Mouse (Mus musculus) central nervous system, embryonic 11.5 days (tissue): ENCODE results near the gene Rgs12. TPM values are rescaled to one million over a fixed set of nuclear protein-coding genes. Genes with fewer than 3 reads are reported as not detected.

Source experiments
- polyA plus RNA-seq: library from polyadenylated mRNA; depleted of rRNA; stranded (reverse); fragments of >200 nt; gene quantifications from 2 replicates; pipeline ENCODE4 v1.2.3, GENCODE M21; 2012; rRNA removed

Rgs12 gene
- polyA plus RNA-seq: 57.1 and 58.9 TPM in 2 replicates

DNA sequence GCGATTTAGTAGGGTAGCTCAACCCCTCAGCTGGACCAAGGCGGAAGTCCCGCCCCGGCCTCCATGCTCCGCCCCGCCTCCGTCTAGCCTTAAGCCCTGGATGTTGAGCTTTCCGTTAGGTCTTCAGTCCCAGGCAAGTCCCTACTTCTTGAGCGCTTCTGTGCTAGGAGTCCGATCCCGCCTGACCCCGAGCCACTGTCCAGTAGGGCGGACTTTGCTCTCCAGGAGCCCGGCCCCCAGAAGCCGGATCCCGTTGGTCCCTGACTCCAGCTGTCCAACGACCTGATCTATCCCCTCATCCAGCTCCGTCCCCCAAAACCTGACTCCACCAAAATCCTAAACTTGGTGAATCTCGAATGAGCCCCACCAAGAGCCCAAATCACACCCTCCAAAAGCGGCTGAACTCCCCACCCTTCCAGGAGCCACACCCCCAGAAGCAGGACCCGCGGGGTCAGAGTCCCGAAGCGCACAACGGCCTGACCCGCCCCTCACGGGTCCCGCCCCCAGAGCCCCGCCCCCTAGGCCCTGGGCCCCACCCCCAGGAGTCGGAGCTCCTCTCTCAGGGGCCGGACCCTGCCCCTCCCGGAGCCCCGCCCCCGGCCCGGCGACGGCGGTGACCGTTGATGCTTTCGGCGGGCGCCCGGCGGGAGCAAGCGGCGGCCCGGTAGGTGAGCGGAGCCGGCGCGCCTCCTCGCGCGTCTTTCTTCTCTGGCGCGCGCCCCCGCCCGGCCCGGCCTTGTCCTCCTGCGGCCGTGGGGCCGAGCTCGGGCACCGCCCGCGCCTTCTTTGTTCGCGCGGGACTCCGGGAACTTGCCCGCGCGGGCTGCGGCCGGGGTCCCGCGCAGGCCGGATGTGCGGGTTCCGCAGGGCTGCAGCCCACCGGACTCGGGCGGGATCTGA lies at the start of gene Rgs12:
Gene Rgs12, plus strand, starts transcription at position 585 of the 900 bp plus-strand sequence.

DNA sequence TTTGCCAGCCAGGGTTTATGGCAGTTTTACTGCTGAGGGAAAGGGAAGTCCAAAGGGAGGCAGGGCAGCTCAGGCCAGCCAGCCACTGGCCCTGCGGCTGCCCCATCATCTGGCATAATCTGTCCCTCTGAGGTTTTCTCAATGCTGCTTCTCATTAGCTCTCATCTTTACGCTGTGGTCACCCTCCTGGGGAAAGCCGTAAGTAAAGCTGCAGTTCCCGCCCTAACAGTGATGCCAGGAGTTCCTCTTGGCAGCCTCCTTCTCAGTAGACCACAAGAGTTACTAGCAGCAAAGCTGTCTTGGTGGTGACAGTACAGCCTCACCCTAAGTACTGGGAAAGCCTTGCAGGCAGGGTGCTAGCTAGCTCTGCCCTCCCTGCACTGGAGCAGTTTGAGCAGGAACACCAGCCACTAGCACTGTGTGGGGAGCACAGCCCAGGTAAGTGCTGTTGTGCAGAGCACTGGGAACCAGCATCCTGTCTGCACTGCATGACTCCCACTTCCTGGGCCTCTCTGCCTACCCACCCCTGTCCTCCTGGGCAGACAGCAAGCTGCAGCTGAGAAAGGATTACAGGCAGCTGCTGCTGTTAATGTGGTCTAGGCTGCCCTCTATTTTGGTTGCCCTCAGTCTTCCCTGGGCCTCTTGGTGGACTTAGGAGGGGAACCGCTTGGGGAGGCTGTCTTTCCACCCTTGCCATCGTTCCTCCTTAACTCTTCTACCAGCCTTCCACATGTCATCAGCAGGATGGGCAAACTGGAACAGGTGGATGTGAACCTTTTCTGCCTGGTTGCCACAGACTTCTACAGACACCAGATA lies 41.1 kb upstream of the Rgs12 start, which contains the start of gene Msantd1:
Gene Msantd1, plus strand, starts transcription at position 103 of the 816 bp plus-strand sequence.

DNA sequence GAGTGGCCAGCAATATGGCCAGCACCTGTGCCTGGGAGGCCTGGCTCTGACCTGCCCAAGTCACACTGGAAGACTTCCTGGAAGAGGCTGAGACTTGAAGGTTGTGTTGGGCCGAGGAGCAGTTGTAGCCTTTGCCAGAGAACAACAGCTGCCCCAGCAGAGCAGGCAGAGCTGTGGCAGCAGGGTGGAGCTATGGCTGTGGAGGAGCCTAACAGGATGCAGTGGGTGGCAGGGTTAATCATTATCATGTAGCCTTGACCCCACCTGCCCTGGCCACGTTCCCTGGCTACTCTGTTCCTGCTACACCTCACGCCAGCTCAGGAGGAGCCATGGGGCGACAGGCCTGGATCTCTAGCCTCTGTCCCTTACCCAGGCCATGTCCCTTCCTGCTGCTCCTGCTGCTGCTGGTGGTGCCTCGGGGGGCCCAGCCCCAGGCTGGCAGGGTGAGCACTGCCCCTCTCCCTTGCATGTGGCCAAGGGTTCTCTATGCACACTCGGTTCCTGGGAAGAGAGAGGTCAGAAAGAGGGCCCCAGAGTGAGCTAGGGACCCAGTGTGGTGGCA lies 92.1 kb downstream of the Rgs12 start, which contains the start of gene Hgfac:
Gene Hgfac, plus strand, starts transcription at position 242 of the 562 bp plus-strand sequence.

DNA sequence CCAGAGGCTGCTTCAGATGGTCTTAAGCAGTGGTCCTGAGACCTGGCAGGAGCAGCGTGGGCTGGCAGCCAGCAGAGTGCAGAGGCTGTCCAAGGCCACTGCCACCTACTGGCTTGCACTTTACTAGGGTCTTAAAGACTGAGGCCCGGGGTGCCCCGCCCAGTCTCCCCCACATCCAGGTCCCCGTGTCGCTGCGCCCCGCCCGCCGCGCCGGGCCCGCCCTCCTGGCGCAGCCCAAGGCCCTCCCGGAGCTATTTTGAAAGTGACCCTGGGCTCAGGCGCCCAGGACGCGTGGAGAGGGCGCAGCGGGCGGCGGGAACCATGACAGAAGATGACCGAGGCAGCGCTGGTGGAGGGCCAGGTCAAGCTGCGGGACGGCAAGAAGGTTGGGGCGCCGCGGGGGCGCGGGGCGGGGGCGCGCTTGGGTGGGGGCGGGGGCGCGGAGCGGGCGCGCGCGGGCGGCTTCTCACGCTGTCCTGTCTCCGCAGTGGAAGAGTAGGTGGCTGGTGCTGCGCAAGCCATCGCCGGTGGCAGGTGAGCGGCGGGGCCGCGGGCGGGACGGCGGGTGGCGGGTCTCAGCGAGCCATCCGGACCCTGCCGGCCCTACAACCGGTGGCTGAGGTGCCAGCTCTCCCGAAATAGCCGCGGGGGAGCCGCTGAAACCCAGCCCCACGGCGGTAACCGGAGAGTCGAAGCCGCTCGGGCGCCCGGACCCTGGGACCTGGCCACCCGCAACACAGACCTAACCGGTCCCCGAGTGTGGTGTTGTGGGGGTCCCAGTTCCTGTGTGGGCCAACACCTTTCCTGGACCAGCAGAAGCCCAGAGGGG lies 107.6 kb downstream of the Rgs12 start, which contains the start of gene Dok7:
Gene Dok7, plus strand, starts transcription at position 163 of the 829 bp plus-strand sequence.

Other genes starting within 250 kb of the Rgs12 start
- gene Htt, start 187.7 kb upstream of the Rgs12 start, polyA plus RNA-seq: 19.0 and 25.7 TPM in 2 replicates
- gene Msantd1, start 41.4 kb upstream of the Rgs12 start, polyA plus RNA-seq: 6.4 and 7.5 TPM in 2 replicates
- 3.7 and 6.1 TPM in 2 replicates for gene Hgfac, start 92.1 kb downstream of the Rgs12 start, polyA plus RNA-seq
- 0.55 and 1.7 TPM in 2 replicates for gene Dok7, start 107.3 kb downstream of the Rgs12 start, polyA plus RNA-seq
- gene Lrpap1, start 156.3 kb downstream of the Rgs12 start, polyA plus RNA-seq: 49.1 and 52.0 TPM in 2 replicates